Mouse (Mus musculus) small intestine, adult 2 months (tissue): Measurements from ENCODE around the gene Sh3kbp1. TPM values are rescaled to one million over a fixed set of nuclear protein-coding genes. Genes with fewer than 3 reads are reported as not detected.

Experiments
- H3K27ac ChIP-seq: fragments of 200-500 bp; 2 replicates; pipeline ENCODE4 v1.5.1; 2012; ENCODE audit warnings: low read depth, low read length, control low read depth, inconsistent platforms; ENCODE audit not compliant: insufficient read depth
- H3K27me3 ChIP-seq: fragments of 200-500 bp; 2 replicates; pipeline ENCODE4 v1.6.1; 2012; ENCODE audit warnings: mild to moderate bottlenecking, moderate library complexity, low read length, inconsistent platforms; ENCODE audit not compliant: control insufficient read depth, insufficient read depth
- H3K36me3 ChIP-seq: fragments of 200-500 bp; 2 replicates; pipeline ENCODE4 v1.6.1; 2012; ENCODE audit warnings: mild to moderate bottlenecking, low read length, control low read depth, inconsistent platforms; ENCODE audit not compliant: control insufficient read depth, insufficient read depth
- H3K4me1 ChIP-seq: fragments of 200-500 bp; 2 replicates; pipeline ENCODE4 v1.6.1; 2012; ENCODE audit warnings: low read length, inconsistent platforms, mixed read lengths; ENCODE audit not compliant: control insufficient read depth, insufficient read depth, insufficient read length
- H3K4me3 ChIP-seq: fragments of 200-500 bp; 2 replicates; pipeline ENCODE4 v1.5.1; 2012; ENCODE audit warnings: low read depth, mild to moderate bottlenecking, control low read depth, inconsistent platforms, low read length, moderate library complexity
- CTCF ChIP-seq: fragments of 200-500 bp; IDR thresholded peaks from 2 replicates; pipeline ENCODE4 v1.5.1; 2012; ENCODE audit warnings: low read depth, mild to moderate bottlenecking, control low read depth, inconsistent platforms, low read length, moderate library complexity, mixed read lengths; ENCODE audit not compliant: insufficient replicate concordance, insufficient read length; ENCODE audit errors: extremely low read depth
- POLR2A ChIP-seq: fragments of 200-500 bp; IDR thresholded peaks from 2 replicates; pipeline ENCODE4 v1.6.1; 2012; ENCODE audit warnings: low read depth, mild to moderate bottlenecking, control low read depth, inconsistent platforms, low read length, moderate library complexity
- WGBS: fragments of 180-500 bp; shearing (Covaris S2); methylation state at CpG from one replicate; pipeline ENCODE4 v1.1.7; 2018; 5-methylcytosine and 5-hydroxymethylcytosine counted together
- polyA plus RNA-seq: library from polyadenylated mRNA; depleted of rRNA; stranded (reverse); fragments of >200 nt; gene quantifications from 2 replicates; pipeline ENCODE4 v1.2.3, GENCODE M21; 2012

The Sh3kbp1 gene
- polyA plus RNA-seq, 1 experiment, result 4.4 TPM

- Histone ChIP-seq H3K27me3 (no peaks in the 10 kb centered on the region), H3K4me3 (no peak overlapping the region), H3K4me1 (no peaks in the 10 kb centered on the region), H3K27ac (no peak overlapping the region), H3K36me3 (no peaks in the 10 kb centered on the region)
- no peak for TF ChIP-seq CTCF
- no peak for TF ChIP-seq POLR2A
- WGBS, result 80% methylated on average over 2 of the region's 2 CpGs
Observed at GRCm38 (mm10) chrX:159839786-159840185, 212.7 kb downstream of the Sh3kbp1 start.

GRCm38 (mm10) chrX:159840225-159840624 is 213.2 kb downstream of the Sh3kbp1 start:
- no peaks in the 10 kb centered on the region for H3K4me1 ChIP-seq
- no peak overlapping the region for H3K27ac ChIP-seq
- WGBS, result 28% methylated on average over 7 of the region's 7 CpGs
- TF ChIP-seq POLR2A (no peak), CTCF (no peak)
- no peaks in the 10 kb centered on the region for H3K36me3 ChIP-seq
- H3K27me3 ChIP-seq, result no peaks in the 10 kb centered on the region
- no peak overlapping the region for H3K4me3 ChIP-seq

DNA sequence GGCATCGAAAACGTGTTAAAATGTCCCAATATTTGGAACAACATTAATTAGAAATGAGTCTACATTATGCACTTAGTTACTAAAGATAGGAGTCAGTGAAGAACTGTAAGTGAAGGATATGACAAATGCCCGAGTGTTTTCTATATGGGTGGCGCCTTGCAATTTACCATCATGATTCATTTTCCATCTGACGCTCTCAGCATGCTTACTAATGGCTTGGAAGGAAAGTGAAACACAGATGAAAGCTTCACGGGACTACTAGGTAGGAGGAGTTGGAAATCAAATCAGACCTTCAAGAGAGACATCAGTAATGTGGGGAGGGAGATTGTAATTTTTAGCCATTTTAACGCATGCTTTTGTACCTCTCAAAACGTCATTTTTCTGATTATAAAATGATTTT is 223.7 kb downstream of the Sh3kbp1 start:
- Histone ChIP-seq H3K27me3 (no peaks in the 10 kb centered on the region), H3K4me3 (no peak overlapping the region), H3K27ac (no peak overlapping the region), H3K4me1 (no peaks in the 10 kb centered on the region), H3K36me3 (no peaks in the 10 kb centered on the region)
- 79% methylated on average over 8 of the region's 8 CpGs for WGBS
- TF ChIP-seq POLR2A, result no peak
- TF ChIP-seq CTCF, result no peak

DNA sequence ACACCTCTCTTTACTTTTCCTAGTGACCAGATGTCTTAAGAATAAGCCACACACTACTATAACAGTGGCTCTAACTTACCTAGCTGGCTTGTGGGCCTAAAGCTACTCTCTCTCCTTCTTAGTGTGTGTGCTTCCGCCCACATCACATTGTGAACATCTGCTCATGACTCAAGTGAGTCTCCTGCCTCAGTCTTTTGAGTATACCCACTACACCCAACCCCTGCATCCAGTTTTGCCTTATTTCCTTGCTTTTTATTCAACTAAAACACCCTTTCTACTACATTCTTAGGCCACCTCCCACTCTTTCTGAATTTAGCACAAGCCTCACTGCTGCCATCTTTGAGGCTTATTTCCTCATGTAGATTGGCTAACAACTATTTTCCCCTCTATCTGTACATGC is 229.8 kb downstream of the Sh3kbp1 start:
- TF ChIP-seq CTCF, result no peak
- no peak for TF ChIP-seq POLR2A
- WGBS, result 90% methylated on average over 1 of the region's 1 CpGs
- Histone ChIP-seq H3K4me3 (no peak overlapping the region), H3K27ac (no peak overlapping the region), H3K4me1 (no peaks in the 10 kb centered on the region), H3K27me3 (no peaks in the 10 kb centered on the region), H3K36me3 (no peaks in the 10 kb centered on the region)

- no peaks in the 10 kb centered on the region for H3K36me3 ChIP-seq
- 72% methylated on average over 1 of the region's 1 CpGs for WGBS
Observed at GRCm38 (mm10) chrX:159858126-159858525, 231.1 kb downstream of the Sh3kbp1 start.

GRCm38 (mm10) chrX:159860841-159861530 is 233.9 kb downstream of the Sh3kbp1 start:
- no peaks in the 10 kb centered on the region for H3K27me3 ChIP-seq
- TF ChIP-seq POLR2A (no peak), CTCF (no peak)
- no peaks in the 10 kb centered on the region for H3K4me1 ChIP-seq
- H3K36me3 ChIP-seq, result no peaks in the 10 kb centered on the region
- WGBS, result 60% methylated on average over 3 of the region's 3 CpGs
- H3K27ac ChIP-seq, result no peak overlapping the region
- no peak overlapping the region for H3K4me3 ChIP-seq

More at GRCm38 (mm10) chrX:159858126-159858525, 231.1 kb downstream of the Sh3kbp1 start:
- Histone ChIP-seq H3K27ac (no peak overlapping the region), H3K4me3 (no peak overlapping the region), H3K27me3 (no peaks in the 10 kb centered on the region), H3K4me1 (no peaks in the 10 kb centered on the region)
- TF ChIP-seq POLR2A, result no peak
- TF ChIP-seq CTCF, result no peak

GRCm38 (mm10) chrX:159867660-159868059 is 240.6 kb downstream of the Sh3kbp1 start:
- WGBS, result 82% methylated on average over 3 of the region's 3 CpGs
- TF ChIP-seq POLR2A (no peak), CTCF (no peak)
- H3K4me1 ChIP-seq, result no peaks in the 10 kb centered on the region

More at GRCm38 (mm10) chrX:159867660-159868059, 240.6 kb downstream of the Sh3kbp1 start:
- Histone ChIP-seq H3K27ac (no peak overlapping the region), H3K36me3 (no peaks in the 10 kb centered on the region), H3K4me3 (no peak overlapping the region), H3K27me3 (no peaks in the 10 kb centered on the region)
